Mouse (Mus musculus): ENCODE measurements around the gene Dnm1.
"Not testable (repeated sequence)": the region's sequence is repeated elsewhere in the genome, so short reads cannot be mapped to it uniquely, and the experiment has no call there.

Dnm1 gene

GRCm38 (mm10) chr2:32311443-32312317, 41.5 kb downstream of the Dnm1 start:
- DNase-seq (ENCODE audit: low spot score) = no peak

GRCm38 (mm10) chr2:32310096-32310845, 42.9 kb downstream of the Dnm1 start:
- no peak for DNase-seq (ENCODE audit: low spot score)

- DNase-seq (ENCODE audit: low spot score) = no peak
Observed at GRCm38 (mm10) chr2:32308870-32309568, 44.1 kb downstream of the Dnm1 start.

GRCm38 (mm10) chr2:32307941-32308760, 45.0 kb downstream of the Dnm1 start:
- no peak for DNase-seq (ENCODE audit: low spot score)

GRCm38 (mm10) chr2:32307247-32307798, 45.8 kb downstream of the Dnm1 start:
- no peak for DNase-seq (ENCODE audit: low spot score)

GRCm38 (mm10) chr2:32306176-32306575, 47.0 kb downstream of the Dnm1 start:
- DNase-seq (ENCODE audit: low spot score) = no peak

GRCm38 (mm10) chr2:32305668-32306067, 47.5 kb downstream of the Dnm1 start:
- DNase-seq (ENCODE audit: low spot score) = no peak

- no peak for DNase-seq (ENCODE audit: low spot score)
Observed at GRCm38 (mm10) chr2:32304145-32304832, 48.8 kb downstream of the Dnm1 start.

- no peak for DNase-seq (ENCODE audit: low spot score)
Observed at GRCm38 (mm10) chr2:32302952-32303351, 50.2 kb downstream of the Dnm1 start.

GRCm38 (mm10) chr2:32299469-32299868, 53.7 kb downstream of the Dnm1 start:
- no peak for DNase-seq (ENCODE audit: low spot score)

GRCm38 (mm10) chr2:32295842-32296241, 57.3 kb downstream of the Dnm1 start:
- not testable (repeated sequence) for DNase-seq (ENCODE audit: low spot score)

- DNase-seq (ENCODE audit: low spot score) = no peak
Observed at GRCm38 (mm10) chr2:32295285-32295684, 57.9 kb downstream of the Dnm1 start.

GRCm38 (mm10) chr2:32294348-32294747, 58.8 kb downstream of the Dnm1 start:
- DNase-seq (ENCODE audit: low spot score) = peak; percentile 31

- no peak for DNase-seq (ENCODE audit: low spot score)
Observed at GRCm38 (mm10) chr2:32289578-32289977, 63.6 kb downstream of the Dnm1 start.

GRCm38 (mm10) chr2:32288371-32288931, 64.7 kb downstream of the Dnm1 start:
- DNase-seq (ENCODE audit: low spot score) = no peak

- DNase-seq (ENCODE audit: low spot score) = peak; percentile 97
Observed at GRCm38 (mm10) chr2:32287923-32288367, 65.2 kb downstream of the Dnm1 start, which contains the start of gene Swi5. TSS of gene Swi5 (minus strand) at chr2:32288075.

GRCm38 (mm10) chr2:32287334-32287840, 65.8 kb downstream of the Dnm1 start, which contains the start of gene Golga2:
TSS of gene Golga2 (plus strand) at chr2:32287384.
- no peak for DNase-seq (ENCODE audit: low spot score)

GRCm38 (mm10) chr2:32283986-32284385, 69.2 kb downstream of the Dnm1 start:
- no peak for DNase-seq (ENCODE audit: low spot score)

- peak; percentile 67 for DNase-seq (ENCODE audit: low spot score)
Observed at GRCm38 (mm10) chr2:32282727-32283126, 70.4 kb downstream of the Dnm1 start.

- no peak for DNase-seq (ENCODE audit: low spot score)
Observed at GRCm38 (mm10) chr2:32282289-32282688, 70.8 kb downstream of the Dnm1 start.

Measured in ovary, adult 18-20 months (tissue).